17 mouse cellular contexts compared by ENCODE assay signal in genomic region chrX:13458766-13459165, GRCm38 (mm10). TPM values are rescaled to one million over a fixed set of nuclear protein-coding genes. Genes with fewer than 3 reads are reported as not detected.
DNase-seq lines count a peak whose midpoint lies in the region; ATAC-seq lines count a peak whose summit lies in the region.
"Had no signal": no experiment of that assay in that cellular context is flagged by ENCODE, and none has a peak within 500 bp of the region (broad histone marks: within the 10 kb centered on the region; RNA-seq: fewer than 3 reads in every experiment).

No protein-coding gene starts in this region.

- intact Hi-C loops in gastrocnemius, postnatal 14 days (cut with DNase I; ENCODE audit: low total_unique reads) = no loop called here

- DNase-seq in CD4-positive, CD25-positive, alpha-beta regulatory T cell, adult 2 months (ENCODE audit: low read depth, low spot score) = peak; percentile 38
- DNase-seq in thymus, postnatal 0 days (ENCODE audit: low spot score) = peak; percentile 61
- DNase-seq in thymus, postnatal 4 days = peak; percentile 22
- no peak for DNase-seq in lung, postnatal 10 days
- DNase-seq in gastrocnemius, postnatal 14 days = no peak
- DNase-seq: adrenal gland, postnatal 10 days; cerebellum, adult 11-12 months; cerebellum, adult 9-10 months; cerebellum, postnatal 25 days; heart, adult 18-20 months; heart, postnatal 10 days; heart, postnatal 4 days had no signal

- ATAC-seq in inflammation-experienced regulatory T-cells, adult 6 months = peak; percentile 12
- ATAC-seq in erythroblast, adult 5-6 weeks (replicated peaks; ENCODE audit: low FRiP score, poor library complexity, severe bottlenecking) = no peak
- ATAC-seq: forebrain, embryonic 15.5 days; hindbrain, embryonic 16.5 days had no signal

RNA-seq across cellular contexts. Expression of gene Nyx, which starts 7.1 kb away (rescaled TPM):
- under 1 TPM in 1 of 3 experiments, not detected in 2; 0.07 TPM for polyA plus RNA-seq in inflammation-experienced regulatory T-cells, adult 6 months (2017; shearing (Covaris generic))
- polyA plus RNA-seq in thymus, postnatal 0 days (2015; fragmentation: Nextera tagmentation; extraction: Ambion mirVana) = 0.05 and 0.10 TPM in 2 replicates
- not detected in 2 replicates for total RNA-seq in erythroblast, adult 5-6 weeks (2015; ENCODE audit: low replicate concordance)
- 0.09 and 0.28 TPM in 2 replicates for total RNA-seq in erythroblast, adult 5-6 weeks (2017; ENCODE audit: low replicate concordance)
- total RNA-seq in gastrocnemius, postnatal 14 days (2021) = under 1 TPM; 0.08 to 0.13 TPM
- polyA plus RNA-seq: erythroblast, embryonic 14.5 days had no signal

Comparison
In these comparisons a context has a peak if more than half of its experiments do, and no peak if none do; other contexts are left out.
1. DNase-seq: peak in CD4-positive, CD25-positive, alpha-beta regulatory T cell, adult 2 months (single experiment), thymus, postnatal 0 days (single experiment) and thymus, postnatal 4 days (single experiment); none in lung, postnatal 10 days (single experiment) and gastrocnemius, postnatal 14 days (single experiment).